Mouse (Mus musculus) inflammation-experienced regulatory T-cells, adult 6 months (primary cell): ENCODE data around the gene Catsper4. TPM values are rescaled to one million over a fixed set of nuclear protein-coding genes. Genes with fewer than 3 reads are reported as not detected.

Source experiments
- ATAC-seq: one replicate; pipeline ENCODE4 v1.8.0; 2017
- polyA plus RNA-seq, 3 experiments: library from polyadenylated mRNA; unstranded; fragments of 100-300 nt; shearing (Covaris generic); gene quantifications; one replicate each; pipeline ENCODE4 v1.2.1; 2017

Catsper4 gene
- polyA plus RNA-seq, 3 experiments from 2014 or later, result not detected

GRCm38 (mm10) chr4:134250116-134250929 is 23.1 kb upstream of the Catsper4 start:
- no peak for ATAC-seq

GRCm38 (mm10) chr4:134249651-134250050 is 22.5 kb upstream of the Catsper4 start:
- peak; percentile 33 for ATAC-seq

- no peak for ATAC-seq
Measured at GRCm38 (mm10) chr4:134246719-134247258, 19.6 kb upstream of the Catsper4 start, which contains the start of gene Gm30191. Gene Gm30191 (plus strand): TSS chr4:134246935.

GRCm38 (mm10) chr4:134246256-134246655 is 19.1 kb upstream of the Catsper4 start:
- no peak for ATAC-seq

GRCm38 (mm10) chr4:134245148-134245843 is 18.1 kb upstream of the Catsper4 start, which contains the start of gene Zfp593:
Gene Zfp593 (minus strand): TSS chr4:134245592.
- ATAC-seq, result peak; percentile 95

- ATAC-seq, result no peak
Measured at GRCm38 (mm10) chr4:134243516-134244250, 16.5 kb upstream of the Catsper4 start, which contains the start of gene E130218I03Rik. Gene E130218I03Rik (plus strand): TSS chr4:134243662.

GRCm38 (mm10) chr4:134238686-134239085 is 11.5 kb upstream of the Catsper4 start:
- no peak for ATAC-seq

GRCm38 (mm10) chr4:134238279-134238651 is 11.1 kb upstream of the Catsper4 start, which contains the start of gene Cnksr1:
Gene Cnksr1 (minus strand): TSS chr4:134238399.
- no peak for ATAC-seq

GRCm38 (mm10) chr4:134237582-134238278 is 10.5 kb upstream of the Catsper4 start:
- no peak for ATAC-seq

- ATAC-seq, result no peak
Measured at GRCm38 (mm10) chr4:134234876-134235275, 7.7 kb upstream of the Catsper4 start.

GRCm38 (mm10) chr4:134230431-134230830 is 3.2 kb upstream of the Catsper4 start:
- ATAC-seq, result no peak

- ATAC-seq, result no peak
Measured at GRCm38 (mm10) chr4:134222793-134223600, 4.2 kb downstream of the Catsper4 start.

- ATAC-seq, result no peak
Measured at GRCm38 (mm10) chr4:134206488-134207053, 20.6 kb downstream of the Catsper4 start.

- ATAC-seq, result no peak
Measured at GRCm38 (mm10) chr4:134203340-134203896, 23.8 kb downstream of the Catsper4 start.

- no peak for ATAC-seq
Measured at GRCm38 (mm10) chr4:134202904-134203303, 24.3 kb downstream of the Catsper4 start, which contains the start of gene Gm7534. Gene Gm7534 (minus strand): TSS chr4:134203004.

- no peak for ATAC-seq
Measured at GRCm38 (mm10) chr4:134199371-134199770, 27.8 kb downstream of the Catsper4 start.

GRCm38 (mm10) chr4:134186268-134186667 is 40.9 kb downstream of the Catsper4 start:
- ATAC-seq, result no peak

GRCm38 (mm10) chr4:134185569-134185968 is 41.6 kb downstream of the Catsper4 start:
- no peak for ATAC-seq

- ATAC-seq, result no peak
Measured at GRCm38 (mm10) chr4:134183711-134184110, 43.5 kb downstream of the Catsper4 start.

GRCm38 (mm10) chr4:134181825-134182224 is 45.4 kb downstream of the Catsper4 start:
- no peak for ATAC-seq
